Mouse (Mus musculus): ENCODE measurements around the gene Kcnh2.
A peak's percentile ranks its signal among the peaks of the same experiment; 100 is the strongest.

Gene Kcnh2

GRCm38 (mm10) chr5:24308621-24309020 lies 42.8 kb downstream of the Kcnh2 start:
- no peak for DNase-seq

DNA sequence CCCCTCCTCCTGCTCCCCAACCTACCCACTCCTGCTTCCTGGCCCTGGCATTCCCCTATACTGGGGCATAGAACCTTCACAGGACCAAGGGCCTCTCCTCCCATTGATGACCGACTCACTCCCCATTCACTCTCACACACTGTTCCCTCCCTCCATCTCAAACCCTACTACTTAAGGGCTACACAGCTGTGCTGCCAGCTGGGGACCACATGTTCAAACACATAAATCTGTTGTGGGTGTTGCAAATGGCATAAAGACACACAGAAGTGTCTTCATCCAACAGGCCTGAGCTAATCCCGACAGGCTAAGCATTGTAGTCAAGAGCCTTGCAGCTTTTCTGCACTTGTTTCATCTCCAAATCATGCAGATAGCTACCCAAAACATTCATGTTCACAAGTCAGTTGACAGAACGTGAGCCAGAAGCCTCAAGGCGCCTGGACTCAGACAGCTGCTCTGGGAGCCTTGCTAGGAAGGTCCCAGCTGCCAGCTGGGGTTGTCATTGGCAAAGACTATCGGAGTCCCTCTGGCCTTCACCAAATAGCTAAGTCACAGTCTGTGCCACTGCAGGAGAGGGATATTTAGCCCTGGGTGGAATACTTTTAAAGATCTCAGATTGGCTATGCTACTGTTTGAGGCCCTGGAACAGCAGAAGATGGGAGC lies 44.2 kb downstream of the Kcnh2 start:
- DNase-seq: no peak

- DNase-seq: no peak
Observed at GRCm38 (mm10) chr5:24303199-24303598, 48.2 kb downstream of the Kcnh2 start.

- no peak for DNase-seq
Observed at GRCm38 (mm10) chr5:24299845-24300589, 51.4 kb downstream of the Kcnh2 start.

- DNase-seq: peak; percentile 12
Observed at GRCm38 (mm10) chr5:24291954-24292353, 59.5 kb downstream of the Kcnh2 start.

- DNase-seq: no peak
Observed at GRCm38 (mm10) chr5:24286221-24286970, 65.0 kb downstream of the Kcnh2 start.

GRCm38 (mm10) chr5:24284145-24284544 lies 67.3 kb downstream of the Kcnh2 start:
- DNase-seq: no peak

GRCm38 (mm10) chr5:24283181-24283580 lies 68.2 kb downstream of the Kcnh2 start:
- no peak for DNase-seq

GRCm38 (mm10) chr5:24280523-24280922 lies 70.9 kb downstream of the Kcnh2 start:
- DNase-seq: no peak

- no peak for DNase-seq
Observed at GRCm38 (mm10) chr5:24279527-24279926, 71.9 kb downstream of the Kcnh2 start.

- DNase-seq: no peak
Observed at GRCm38 (mm10) chr5:24278206-24278605, 73.2 kb downstream of the Kcnh2 start.

DNA sequence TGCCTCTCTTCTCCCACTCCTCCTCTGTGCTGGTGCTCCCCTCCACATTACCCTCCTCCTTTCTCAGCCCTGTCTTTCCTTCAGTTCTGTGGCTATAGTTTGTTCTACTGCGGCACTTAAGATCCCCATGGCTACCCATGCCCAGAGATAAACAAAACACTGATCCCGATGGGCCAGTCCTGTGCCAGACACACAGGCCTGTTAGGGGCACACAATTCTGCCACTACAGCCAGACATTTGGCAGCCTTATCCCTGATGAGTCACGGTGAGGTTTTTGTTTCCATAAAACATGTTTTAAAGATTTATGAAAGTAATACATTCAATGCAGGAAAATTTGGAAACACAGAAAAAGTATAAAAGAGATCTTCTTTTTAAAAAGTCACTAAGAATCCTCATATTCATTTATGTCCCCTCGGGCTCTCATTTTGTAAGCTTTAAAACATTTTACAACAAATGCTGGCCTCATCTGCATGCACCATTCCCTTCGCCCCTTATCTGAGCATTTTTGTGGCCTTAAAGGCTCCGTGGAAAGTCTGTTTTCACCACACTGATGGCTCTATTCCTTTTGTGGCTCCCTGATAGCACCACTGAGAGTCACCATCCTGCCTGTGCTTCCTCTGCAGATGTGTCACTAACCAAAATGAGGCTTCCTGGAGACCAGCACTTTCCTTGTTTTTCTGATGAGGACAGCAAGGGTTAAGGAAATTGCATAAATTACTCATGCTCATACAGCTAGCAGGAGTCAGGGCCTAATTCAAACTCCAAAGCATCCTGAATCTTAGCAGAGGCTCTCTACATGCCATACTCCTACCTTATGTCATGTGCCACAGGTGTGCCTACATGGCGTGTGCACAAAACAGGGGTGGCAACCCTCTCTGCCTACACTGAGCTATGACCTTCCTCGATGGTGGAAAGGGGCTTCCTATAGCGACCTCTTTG lies 77.5 kb downstream of the Kcnh2 start:
- DNase-seq: no peak

DNA sequence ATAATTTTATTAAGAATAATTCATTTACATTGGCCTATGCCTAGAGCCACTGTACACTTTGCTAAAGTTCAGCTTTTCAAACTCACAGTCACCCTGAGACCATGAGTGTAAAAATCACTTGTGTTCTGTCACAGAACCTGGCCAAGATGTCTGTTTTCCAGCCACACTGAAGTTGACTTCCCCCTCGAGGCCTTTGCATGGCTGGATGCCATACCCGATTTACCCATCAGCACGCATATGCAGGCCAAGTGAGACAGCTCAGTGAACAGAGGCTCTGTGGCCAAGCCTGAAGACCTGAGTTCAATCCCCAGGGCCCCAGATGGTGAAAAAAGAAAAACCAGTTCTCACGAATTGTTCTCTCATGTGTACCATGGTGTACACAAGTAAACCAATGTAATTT lies 80.5 kb downstream of the Kcnh2 start:
- DNase-seq: no peak
